Mouse (Mus musculus) midbrain, embryonic 15.5 days (tissue): ENCODE measurements around the gene Borcs8. TPM values are rescaled to one million over a fixed set of nuclear protein-coding genes. Genes with fewer than 3 reads are reported as not detected.
A peak's percentile ranks its signal among the peaks of the same experiment; 100 is the strongest.

Experiments used
- ATAC-seq: fragments of 200-750 bp; cut with Nextera tagmentation; replicated peaks from 2 replicates; pipeline ENCODE4 v1.8.0; 2017; ENCODE audit warnings: moderate TSS enrichment
- H3K27ac ChIP-seq: fragments of 300-500 bp; sonication (generic); 2 replicates; pipeline ENCODE4 v1.5.1; 2015; ENCODE audit warnings: mild to moderate bottlenecking, inconsistent platforms
- H3K27me3 ChIP-seq: fragments of 300-500 bp; sonication (generic); replicated peaks from 2 replicates; pipeline ENCODE4 v1.6.1; 2015; ENCODE audit warnings: inconsistent platforms
- H3K36me3 ChIP-seq: fragments of 300-500 bp; sonication (generic); replicated peaks from 2 replicates; pipeline ENCODE4 v1.6.1; 2015; ENCODE audit warnings: inconsistent platforms
- H3K4me1 ChIP-seq: fragments of 300-500 bp; sonication (generic); 2 replicates; pipeline ENCODE4 v1.6.1; 2015; ENCODE audit warnings: inconsistent platforms
- H3K4me2 ChIP-seq: fragments of 300-500 bp; sonication (generic); 2 replicates; pipeline ENCODE4 v1.6.1; 2015; ENCODE audit warnings: inconsistent platforms, mild to moderate bottlenecking, moderate library complexity
- H3K4me3 ChIP-seq: fragments of 300-500 bp; sonication (generic); 2 replicates; pipeline ENCODE4 v1.5.1; 2015; ENCODE audit warnings: mild to moderate bottlenecking, inconsistent platforms
- H3K9ac ChIP-seq: fragments of 300-500 bp; sonication (generic); 2 replicates; pipeline ENCODE4 v1.6.1; 2015; ENCODE audit warnings: mild to moderate bottlenecking, inconsistent platforms
- H3K9me3 ChIP-seq: fragments of 300-500 bp; sonication (generic); 2 replicates; pipeline ENCODE4 v1.6.1; 2016; ENCODE audit warnings: inconsistent platforms
- WGBS: fragments of 180-500 bp; shearing (Covaris S2); methylation state at CpG from one replicate; pipeline ENCODE4 v1.1.7; 2015; ENCODE audit warnings: mixed read lengths; 5-methylcytosine and 5-hydroxymethylcytosine counted together
- polyA plus RNA-seq: library from polyadenylated mRNA; unstranded; fragments of >200 nt; fragmentation: Nextera tagmentation; extraction: Ambion mirVana; gene quantifications from 2 replicates; pipeline ENCODE4 v1.2.1, GENCODE M21; 2015

The Borcs8 gene
- polyA plus RNA-seq, 1 experiment from 2014 or later = 59.1 TPM

DNA sequence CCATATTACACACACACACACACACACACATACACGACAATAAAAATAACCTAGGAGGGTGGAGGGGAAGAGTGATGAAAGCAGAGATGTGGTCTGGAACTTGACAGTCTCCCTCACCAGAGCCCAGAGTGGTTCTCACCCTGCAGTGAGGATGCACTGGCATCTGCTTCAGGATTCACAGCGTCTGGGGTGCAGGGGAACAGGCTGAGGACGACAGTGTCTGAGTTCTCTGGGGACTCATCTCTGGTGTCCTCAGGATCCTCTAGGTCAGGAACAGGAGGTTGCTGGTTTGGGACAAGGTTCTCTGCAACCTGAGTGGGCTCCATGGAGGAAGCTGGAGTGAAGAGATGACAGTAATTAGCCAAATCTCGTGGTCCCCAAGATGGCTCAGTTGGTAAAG is 1.4 kb upstream of the Borcs8 start:
- Histone ChIP-seq H3K27ac (no peak overlapping the region), H3K36me3 (peaks cover 10% of the 10 kb centered on the region), H3K27me3 (no peaks in the 10 kb centered on the region), H3K4me2 (peak overlapping the region; percentile 71; the same call in 1 of the 2 replicates), H3K4me3 (no peak overlapping the region; the same call in 1 of the 2 replicates), H3K9me3 (no peaks in the 10 kb centered on the region), H3K9ac (no peak overlapping the region), H3K4me1 (peaks cover 24% of the 10 kb centered on the region)
- WGBS = 78% methylated on average over 4 of the region's 4 CpGs
- no peak for ATAC-seq

DNA sequence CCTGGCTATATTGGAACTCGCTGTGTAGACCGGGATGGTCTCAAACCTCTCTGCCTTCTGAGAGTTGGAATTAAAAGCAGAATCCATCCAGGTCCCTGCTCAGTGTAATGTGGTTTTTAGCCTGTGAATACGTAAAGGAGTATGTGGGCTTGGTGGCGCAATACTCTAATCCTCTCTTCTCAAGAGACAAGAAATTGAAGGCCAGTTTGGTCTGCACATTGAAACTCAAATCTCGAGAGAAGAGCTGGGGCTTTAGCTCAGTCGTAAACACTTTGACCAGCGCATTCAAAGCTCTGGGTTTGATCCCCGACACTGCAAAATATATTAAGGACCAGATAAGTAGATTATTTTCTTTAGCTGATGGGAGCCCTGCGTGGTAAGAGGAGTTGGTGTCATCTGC is 682 bp downstream of the Borcs8 start:
- Histone ChIP-seq H3K9ac (peak overlapping the region; percentile 86), H3K27ac (peak overlapping the region; percentile 85), H3K36me3 (peaks cover 13% of the 10 kb centered on the region), H3K4me2 (peak overlapping the region; percentile 79), H3K9me3 (no peaks in the 10 kb centered on the region), H3K27me3 (no peaks in the 10 kb centered on the region), H3K4me3 (peak overlapping the region; percentile 74), H3K4me1 (peaks cover 24% of the 10 kb centered on the region)
- 0 out of 2 replicates have a peak, but pooled peaks have one; percentile 0 for ATAC-seq
- 6% methylated on average over 9 of the region's 9 CpGs for WGBS

DNA sequence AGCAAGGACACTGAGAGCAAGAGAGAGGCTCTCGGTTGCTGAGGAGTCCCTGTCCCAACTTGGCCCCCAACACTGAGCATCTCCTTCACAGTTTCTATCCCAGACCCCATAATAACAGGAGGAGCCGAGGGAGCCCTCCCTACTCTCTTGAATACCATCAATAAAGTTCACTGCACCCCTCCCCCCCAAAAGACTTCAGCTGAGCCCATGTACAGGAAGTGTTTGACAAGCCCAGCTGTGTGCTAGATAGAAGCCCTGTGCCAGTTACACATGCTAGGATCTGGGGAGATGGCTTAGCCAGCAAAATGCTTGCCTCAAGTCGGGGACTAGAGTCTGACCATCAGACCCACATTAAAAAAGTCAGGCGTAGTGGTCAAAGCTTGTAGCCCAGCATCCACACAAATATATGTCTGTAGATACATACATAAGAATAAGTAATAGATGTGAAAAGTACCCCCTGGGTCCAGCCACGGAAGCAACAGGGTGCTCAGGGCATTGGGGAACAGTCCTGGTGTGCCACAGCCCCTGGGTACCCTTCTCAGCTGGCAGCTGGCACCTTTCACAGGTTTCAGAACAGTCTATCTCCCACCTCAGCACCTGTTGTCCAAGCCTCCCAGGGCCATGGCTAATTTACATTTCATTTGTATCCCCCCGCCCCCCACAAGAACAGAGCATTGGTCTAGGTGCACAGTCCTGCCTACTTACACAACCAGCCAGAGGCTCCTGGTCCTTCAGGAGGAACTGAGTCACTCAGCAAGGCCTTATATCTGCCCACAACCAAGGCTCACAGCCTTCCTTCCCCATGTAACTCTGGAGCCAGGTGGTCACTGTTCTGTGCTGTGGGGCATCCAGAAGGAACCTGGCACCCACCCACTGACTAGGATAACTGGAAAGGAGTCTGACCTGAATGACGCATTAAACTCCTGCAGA is 8.6 kb downstream of the Borcs8 start:
- peaks cover 17% of the 10 kb centered on the region for H3K36me3 ChIP-seq
- ATAC-seq = no peak
- no peak overlapping the region for H3K27ac ChIP-seq
- H3K9ac ChIP-seq = no peak overlapping the region
- 91% methylated on average over 7 of the region's 7 CpGs for WGBS
- no peaks in the 10 kb centered on the region for H3K27me3 ChIP-seq
- no peak overlapping the region for H3K4me2 ChIP-seq
- no peaks in the 10 kb centered on the region for H3K9me3 ChIP-seq
- H3K4me1 ChIP-seq = peaks cover 9% of the 10 kb centered on the region
- H3K4me3 ChIP-seq = no peak overlapping the region

DNA sequence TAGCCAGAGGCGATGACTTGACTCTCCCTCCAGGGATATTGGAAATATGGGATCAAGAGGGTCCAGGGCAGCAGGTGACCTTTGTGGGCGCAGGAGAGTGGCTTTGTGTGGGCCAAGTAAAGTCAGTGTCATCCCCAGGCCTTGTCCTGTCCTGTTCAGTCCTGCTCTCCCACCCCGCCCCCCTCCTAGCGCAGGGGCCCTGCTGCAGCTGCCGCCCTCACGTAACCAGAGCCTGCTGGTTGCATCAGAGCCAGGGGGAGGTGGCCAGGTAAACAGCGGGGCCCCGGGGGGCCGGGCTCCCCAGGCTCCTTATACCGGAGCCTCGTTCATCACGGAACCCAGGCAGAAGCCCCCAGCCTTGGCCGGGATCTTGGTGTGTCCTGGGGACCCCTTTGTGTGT is 10.9 kb downstream of the Borcs8 start:
- Histone ChIP-seq H3K9ac (no peak overlapping the region), H3K36me3 (peaks cover 10% of the 10 kb centered on the region), H3K4me2 (no peak overlapping the region), H3K4me3 (no peak overlapping the region), H3K27ac (no peak overlapping the region), H3K27me3 (no peaks in the 10 kb centered on the region), H3K9me3 (no peaks in the 10 kb centered on the region), H3K4me1 (peaks cover 9% of the 10 kb centered on the region)
- WGBS = 15% methylated on average over 13 of the region's 13 CpGs
- ATAC-seq = peak; percentile 15; the same call in 1 of the 2 replicates

DNA sequence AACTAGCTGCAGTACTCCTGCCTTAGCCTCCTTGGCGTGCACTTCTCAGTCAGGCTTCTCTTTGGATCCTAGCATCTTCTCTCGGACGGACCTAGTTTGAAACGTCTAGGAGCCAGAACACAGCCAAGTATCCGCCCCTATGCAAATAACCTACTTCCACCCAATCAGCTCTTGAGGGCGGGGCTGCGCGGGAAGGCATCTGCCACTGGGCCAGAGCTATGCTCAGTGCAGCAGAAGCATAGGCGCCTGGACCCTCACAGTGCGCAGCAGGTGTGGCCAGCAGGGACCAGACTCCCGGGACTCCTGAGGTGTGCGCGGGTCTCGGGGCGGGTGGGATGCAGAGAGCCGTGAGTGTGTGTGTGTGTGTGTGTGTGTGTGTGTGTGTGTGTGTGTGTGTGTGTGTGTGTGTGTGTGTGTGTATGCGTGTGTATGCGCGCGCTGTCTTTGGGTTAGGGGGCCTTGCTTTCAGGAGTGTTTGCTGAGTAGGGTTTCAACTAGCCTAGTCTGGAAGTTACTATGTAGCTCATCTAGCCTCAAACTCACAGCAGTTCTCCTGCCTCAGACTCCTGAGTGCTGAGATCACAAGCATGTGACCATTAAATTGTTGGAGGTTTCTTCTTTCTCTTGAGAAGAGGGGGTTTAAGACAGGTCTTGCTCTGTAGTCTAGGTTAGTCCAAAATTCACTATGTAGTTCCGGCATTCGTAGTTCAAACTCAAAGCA is 13.4 kb downstream of the Borcs8 start:
- ATAC-seq = peak; percentile 86
- Histone ChIP-seq H3K27me3 (no peaks in the 10 kb centered on the region), H3K9ac (no peak overlapping the region), H3K4me3 (no peak overlapping the region), H3K4me2 (peak overlapping the region; percentile 39), H3K36me3 (no peaks in the 10 kb centered on the region), H3K27ac (no peak overlapping the region), H3K4me1 (peaks cover 9% of the 10 kb centered on the region), H3K9me3 (no peaks in the 10 kb centered on the region)
- 10% methylated on average over 18 of the region's 22 CpGs for WGBS

DNA sequence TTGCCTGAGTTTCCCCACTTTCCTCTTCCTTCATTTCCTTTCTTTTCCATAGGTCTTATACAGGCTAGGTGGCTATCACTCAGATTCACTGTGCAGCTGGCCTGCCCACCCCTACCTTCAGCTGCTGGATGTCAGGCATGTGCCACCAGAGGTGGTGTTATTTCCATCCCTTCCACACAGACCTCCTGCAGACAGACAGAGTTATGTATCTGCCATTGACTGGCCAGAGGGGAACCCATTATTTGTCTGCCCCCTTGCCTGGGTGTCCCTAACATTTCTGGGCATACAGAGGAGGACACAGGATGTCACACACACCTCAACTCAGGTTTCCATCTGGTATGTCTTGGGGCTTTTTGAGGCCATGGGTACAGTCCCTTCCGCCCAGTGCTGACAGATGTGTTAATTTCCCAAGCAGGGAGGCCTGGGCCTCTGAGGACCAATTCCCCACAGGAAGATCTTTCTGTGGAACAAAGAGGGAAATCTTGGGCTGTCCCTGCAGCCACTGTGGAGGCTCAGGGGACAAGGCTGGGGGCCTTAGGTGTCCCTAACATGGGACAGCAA is 18.0 kb downstream of the Borcs8 start:
- Histone ChIP-seq H3K9ac (no peak overlapping the region), H3K36me3 (no peaks in the 10 kb centered on the region), H3K4me3 (no peak overlapping the region), H3K4me2 (no peak overlapping the region), H3K4me1 (peaks cover 13% of the 10 kb centered on the region), H3K9me3 (no peaks in the 10 kb centered on the region), H3K27ac (no peak overlapping the region), H3K27me3 (no peaks in the 10 kb centered on the region)
- WGBS = 87% methylated on average over 1 of the region's 1 CpGs
- ATAC-seq = no peak

DNA sequence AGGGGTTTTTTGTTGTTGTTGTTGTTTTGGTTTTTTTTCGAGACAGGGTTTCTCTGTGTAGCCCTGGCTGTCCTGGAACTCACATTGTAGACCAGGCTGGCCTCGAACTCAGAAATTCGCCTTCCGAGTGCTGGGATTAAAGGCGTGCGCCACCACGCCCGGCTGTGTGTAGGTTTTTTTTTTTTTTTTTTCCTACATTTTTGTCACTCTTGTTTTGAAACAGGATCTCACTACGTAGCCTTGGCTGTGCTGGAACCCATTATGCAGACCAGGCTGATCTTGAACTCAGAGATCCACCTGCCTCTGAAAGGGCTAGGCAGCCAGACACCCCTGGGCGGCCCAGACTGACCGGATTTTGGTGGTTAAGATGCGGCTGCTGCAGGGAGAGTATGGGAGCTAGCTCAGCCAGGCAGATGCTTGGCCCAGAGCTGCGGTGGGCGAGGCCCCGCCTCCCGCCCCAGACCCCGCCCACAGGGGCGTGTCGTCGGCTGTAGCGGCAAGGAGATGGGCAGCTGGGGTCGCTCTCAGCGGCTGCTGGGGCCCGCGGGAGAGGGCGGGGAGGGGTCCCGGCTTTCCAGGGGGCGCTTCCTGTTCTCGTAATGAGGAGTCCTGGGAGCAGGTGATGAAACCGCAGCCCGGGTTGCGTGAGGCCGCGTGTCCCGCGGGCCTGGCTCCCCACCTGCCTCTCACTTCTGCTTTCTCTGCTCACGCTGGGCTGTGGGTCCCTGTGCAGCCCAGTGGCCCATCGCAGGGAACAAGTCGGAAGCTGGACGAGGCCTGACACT is 19.0 kb downstream of the Borcs8 start:
- peak; percentile 93 for ATAC-seq
- peak overlapping the region; percentile 48 for H3K4me3 ChIP-seq
- H3K27me3 ChIP-seq = no peaks in the 10 kb centered on the region
- no peaks in the 10 kb centered on the region for H3K9me3 ChIP-seq
- peak overlapping the region; percentile 8; the same call in 1 of the 2 replicates for H3K27ac ChIP-seq
- peaks cover 9% of the 10 kb centered on the region for H3K4me1 ChIP-seq
- H3K4me2 ChIP-seq = peak overlapping the region; percentile 72
- 10% methylated on average over 38 of the region's 40 CpGs for WGBS
- H3K36me3 ChIP-seq = no peaks in the 10 kb centered on the region
- peak overlapping the region; percentile 55 for H3K9ac ChIP-seq

DNA sequence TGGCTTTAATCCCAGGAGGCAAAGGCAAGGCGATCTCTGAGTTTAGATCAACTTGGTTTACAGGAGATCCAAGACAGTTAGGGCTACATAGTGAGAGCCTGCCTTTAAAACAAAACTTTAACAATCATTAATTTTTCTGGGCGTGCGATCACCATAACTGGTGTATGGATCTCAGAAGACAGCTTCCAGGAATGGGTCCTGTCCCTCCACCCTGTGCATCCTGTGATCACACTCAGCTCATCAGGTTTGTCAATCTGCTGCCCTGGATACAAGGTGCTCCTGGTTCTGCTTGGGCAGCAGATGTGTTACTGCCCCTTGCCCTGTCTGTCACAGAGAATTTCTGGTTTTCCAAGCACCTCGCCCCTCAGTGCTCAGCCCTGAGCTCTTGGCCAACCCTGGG is 19.9 kb downstream of the Borcs8 start:
- no peak for ATAC-seq
- Histone ChIP-seq H3K27ac (no peak overlapping the region), H3K4me3 (no peak overlapping the region), H3K36me3 (no peaks in the 10 kb centered on the region), H3K9ac (no peak overlapping the region), H3K4me2 (no peak overlapping the region), H3K9me3 (no peaks in the 10 kb centered on the region), H3K4me1 (peaks cover 9% of the 10 kb centered on the region), H3K27me3 (0 out of 2 replicates have a peak, but pooled peaks cover 2% of the 10 kb centered on the region)
- 86% methylated on average over 4 of the region's 4 CpGs for WGBS

DNA sequence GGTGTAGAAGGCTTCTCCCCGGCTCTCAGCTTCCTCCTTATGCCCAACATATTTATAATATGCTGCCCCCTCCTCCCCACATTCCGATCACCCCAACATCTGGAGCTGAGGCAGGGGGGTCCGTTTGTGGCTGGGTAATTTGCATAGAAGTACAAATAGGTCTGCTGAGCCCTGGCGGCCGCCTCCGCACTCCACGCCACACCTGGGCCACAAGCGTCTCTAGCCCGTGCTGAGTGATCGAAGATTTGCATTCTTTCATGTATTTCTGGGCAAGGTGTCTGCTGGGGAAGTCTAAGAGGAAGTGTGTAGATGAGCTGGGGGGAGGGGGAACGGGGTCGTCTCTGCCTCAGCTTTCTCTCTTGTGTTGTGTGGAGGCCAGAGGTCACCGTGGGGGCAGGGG is 20.7 kb downstream of the Borcs8 start:
- no peak for ATAC-seq
- Histone ChIP-seq H3K4me3 (no peak overlapping the region), H3K27me3 (0 out of 2 replicates have a peak, but pooled peaks cover 3% of the 10 kb centered on the region), H3K36me3 (no peaks in the 10 kb centered on the region), H3K9me3 (no peaks in the 10 kb centered on the region), H3K4me1 (peaks cover 9% of the 10 kb centered on the region), H3K27ac (no peak overlapping the region), H3K4me2 (no peak overlapping the region), H3K9ac (no peak overlapping the region)
- 72% methylated on average over 13 of the region's 13 CpGs for WGBS

DNA sequence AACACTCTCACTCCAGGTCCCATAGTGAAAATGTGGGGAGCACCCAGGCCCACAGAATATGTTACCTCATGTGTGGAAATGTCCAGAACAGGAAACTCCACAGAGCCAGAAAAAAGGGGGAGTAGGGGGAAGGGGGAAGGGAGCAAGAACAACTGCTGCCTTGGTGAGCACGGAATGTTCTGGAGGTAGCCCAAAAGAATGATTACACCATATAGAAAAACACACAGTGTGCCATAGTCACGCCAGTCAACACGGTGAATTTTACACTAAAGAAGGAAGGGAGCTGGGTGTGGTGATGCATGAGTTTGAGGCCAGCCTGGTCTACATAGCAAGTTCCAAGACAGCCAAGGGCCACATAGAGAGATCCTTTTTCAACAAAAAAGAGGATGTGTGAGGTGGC is 24.0 kb downstream of the Borcs8 start:
- Histone ChIP-seq H3K36me3 (no peaks in the 10 kb centered on the region), H3K4me1 (peaks cover 12% of the 10 kb centered on the region), H3K27me3 (peaks cover 12% of the 10 kb centered on the region; the same call in 1 of the 2 replicates), H3K9ac (no peak overlapping the region), H3K4me3 (no peak overlapping the region), H3K27ac (no peak overlapping the region), H3K9me3 (no peaks in the 10 kb centered on the region), H3K4me2 (no peak overlapping the region)
- 92% methylated on average over 3 of the region's 3 CpGs for WGBS
- no peak for ATAC-seq

DNA sequence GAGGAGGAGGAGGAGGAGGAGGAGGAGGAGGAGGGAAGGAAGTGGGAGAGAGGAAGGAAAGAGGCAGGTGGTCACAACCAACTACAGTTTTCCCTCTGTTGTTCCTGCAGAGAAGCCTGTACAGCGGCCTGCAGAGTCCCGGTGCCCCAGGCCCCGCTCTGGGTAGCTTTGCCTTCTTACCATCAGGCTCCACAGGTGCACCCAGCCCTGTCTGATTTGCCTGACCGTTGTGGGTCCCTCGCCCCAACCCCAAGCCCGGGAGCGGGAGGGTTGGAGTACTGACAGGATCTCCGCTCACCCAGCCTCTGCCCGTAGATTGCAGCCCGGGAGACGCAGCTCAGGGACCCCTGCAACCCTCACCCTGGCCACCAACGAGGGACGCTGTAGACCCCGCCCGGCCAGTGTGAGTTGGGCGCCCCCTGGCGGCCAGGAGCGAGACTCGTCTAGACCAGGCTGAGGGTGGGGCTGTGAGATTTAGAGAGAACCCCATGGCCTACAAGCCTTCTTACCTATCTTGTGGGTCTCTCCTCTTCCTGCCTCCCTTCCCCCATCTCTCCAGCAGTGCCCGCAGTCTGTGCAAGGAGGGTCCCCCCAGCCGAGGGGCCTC is 27.3 kb downstream of the Borcs8 start:
- no peaks in the 10 kb centered on the region for H3K9me3 ChIP-seq
- no peaks in the 10 kb centered on the region for H3K36me3 ChIP-seq
- 2% methylated on average over 21 of the region's 21 CpGs for WGBS
- ATAC-seq = peak; percentile 81
- peaks cover 8% of the 10 kb centered on the region for H3K4me1 ChIP-seq
- no peak overlapping the region for H3K27ac ChIP-seq
- peaks cover 12% of the 10 kb centered on the region; the same call in 1 of the 2 replicates for H3K27me3 ChIP-seq
- peak overlapping the region; percentile 28 for H3K4me3 ChIP-seq
- H3K4me2 ChIP-seq = peak overlapping the region; percentile 57
- no peak overlapping the region for H3K9ac ChIP-seq
